Mouse (Mus musculus): ENCODE results near the gene Btbd9. TPM values are rescaled to one million over a fixed set of nuclear protein-coding genes. Genes with fewer than 3 reads are reported as not detected.

The Btbd9 gene
- polyA plus RNA-seq, 1 experiment = 31.2 TPM

- Histone ChIP-seq H3K4me1 (ENCODE audit: control insufficient read depth, insufficient read depth, insufficient read length, low read length) (no peaks in the 10 kb centered on the region), H3K27me3 (ENCODE audit: control insufficient read depth, insufficient read depth, low read length) (no peaks in the 10 kb centered on the region), H3K4me3 (ENCODE audit: low read depth, low read length) (no peak overlapping the region), H3K36me3 (ENCODE audit: control insufficient read depth, insufficient read depth, low read length) (no peaks in the 10 kb centered on the region), H3K27ac (ENCODE audit: insufficient read depth, low read depth, low read length) (no peak overlapping the region)
- WGBS = 83% methylated on average over 6 of the region's 6 CpGs
- TF ChIP-seq CTCF (IDR thresholded peaks at IDR 0.05; ENCODE audit: extremely low read depth, insufficient read length, insufficient replicate concordance, low read depth, low read length) (no peak), POLR2A (IDR thresholded peaks at IDR 0.05; ENCODE audit: low read depth, low read length) (no peak)
Measured at GRCm38 (mm10) chr17:30454155-30454861, 122.0 kb downstream of the Btbd9 start.

DNA sequence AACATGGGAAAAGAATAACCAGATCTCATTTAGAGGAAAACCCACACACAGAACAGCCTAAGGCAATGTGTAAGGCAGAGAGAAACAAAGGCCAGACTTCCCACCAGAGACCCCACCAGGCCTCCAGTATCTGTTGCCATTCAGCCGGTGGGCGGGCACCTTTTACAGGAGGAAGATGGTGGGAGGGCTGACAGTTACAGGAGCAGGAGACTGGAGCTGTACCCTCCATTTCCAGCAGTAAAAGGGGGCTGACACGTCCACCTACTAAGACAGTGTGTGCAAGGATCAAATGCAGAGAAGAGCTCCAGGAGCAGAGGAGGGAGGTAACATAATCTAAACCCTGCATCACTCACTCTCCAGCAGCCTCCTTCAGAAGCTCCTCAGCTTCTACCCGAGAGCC, 123.0 kb downstream of the Btbd9 start:
- no peak overlapping the region for H3K4me3 ChIP-seq (ENCODE audit: low read depth, low read length)
- WGBS = 93% methylated on average over 4 of the region's 4 CpGs

GRCm38 (mm10) chr17:30452363-30452762, 123.9 kb downstream of the Btbd9 start:
- WGBS = 95% methylated on average over 9 of the region's 9 CpGs
- Histone ChIP-seq H3K4me3 (ENCODE audit: low read depth, low read length) (no peak overlapping the region), H3K27ac (ENCODE audit: insufficient read depth, low read depth, low read length) (no peak overlapping the region), H3K27me3 (ENCODE audit: control insufficient read depth, insufficient read depth, low read length) (no peaks in the 10 kb centered on the region), H3K4me1 (ENCODE audit: control insufficient read depth, insufficient read depth, insufficient read length, low read length) (no peaks in the 10 kb centered on the region), H3K36me3 (ENCODE audit: control insufficient read depth, insufficient read depth, low read length) (no peaks in the 10 kb centered on the region)
- TF ChIP-seq POLR2A (IDR thresholded peaks at IDR 0.05; ENCODE audit: low read depth, low read length) (no peak), CTCF (IDR thresholded peaks at IDR 0.05; ENCODE audit: extremely low read depth, insufficient read length, insufficient replicate concordance, low read depth, low read length) (no peak)

More for the DNA sequence above, 123.0 kb downstream of the Btbd9 start:
- no peaks in the 10 kb centered on the region for H3K36me3 ChIP-seq (ENCODE audit: control insufficient read depth, insufficient read depth, low read length)
- H3K27me3 ChIP-seq (ENCODE audit: control insufficient read depth, insufficient read depth, low read length) = no peaks in the 10 kb centered on the region
- TF ChIP-seq CTCF (IDR thresholded peaks at IDR 0.05; ENCODE audit: extremely low read depth, insufficient read length, insufficient replicate concordance, low read depth, low read length) (no peak), POLR2A (IDR thresholded peaks at IDR 0.05; ENCODE audit: low read depth, low read length) (no peak)
- no peaks in the 10 kb centered on the region for H3K4me1 ChIP-seq (ENCODE audit: control insufficient read depth, insufficient read depth, insufficient read length, low read length)
- H3K27ac ChIP-seq (ENCODE audit: insufficient read depth, low read depth, low read length) = no peak overlapping the region

DNA sequence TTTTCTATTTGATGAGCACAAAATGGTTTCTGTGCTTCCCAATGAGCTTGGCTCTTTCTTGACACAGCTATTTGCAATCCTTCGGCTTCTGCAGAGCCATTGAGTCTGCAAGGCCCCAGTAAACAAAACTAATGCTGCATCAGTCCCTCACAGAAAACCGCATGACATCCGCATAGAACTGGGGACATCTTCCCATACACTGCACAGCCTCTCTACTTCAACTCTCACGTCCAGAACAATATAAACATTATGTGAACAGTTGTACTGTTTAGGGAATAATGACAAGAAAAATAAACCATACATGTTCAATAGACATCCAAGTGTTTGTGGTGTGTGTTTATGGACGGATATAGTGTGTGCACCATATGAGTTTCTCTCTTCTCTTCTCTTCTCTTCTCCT, 127.7 kb downstream of the Btbd9 start:
- Histone ChIP-seq H3K27me3 (ENCODE audit: control insufficient read depth, insufficient read depth, low read length) (no peaks in the 10 kb centered on the region), H3K4me3 (ENCODE audit: low read depth, low read length) (no peak overlapping the region), H3K4me1 (ENCODE audit: control insufficient read depth, insufficient read depth, insufficient read length, low read length) (no peaks in the 10 kb centered on the region), H3K27ac (ENCODE audit: insufficient read depth, low read depth, low read length) (no peak overlapping the region), H3K36me3 (ENCODE audit: control insufficient read depth, insufficient read depth, low read length) (no peaks in the 10 kb centered on the region; the same call in 1 of the 2 replicates)
- WGBS = 80% methylated on average over 5 of the region's 5 CpGs
- no peak for TF ChIP-seq POLR2A (IDR thresholded peaks at IDR 0.05; ENCODE audit: low read depth, low read length)
- no peak for TF ChIP-seq CTCF (IDR thresholded peaks at IDR 0.05; ENCODE audit: extremely low read depth, insufficient read length, insufficient replicate concordance, low read depth, low read length)

DNA sequence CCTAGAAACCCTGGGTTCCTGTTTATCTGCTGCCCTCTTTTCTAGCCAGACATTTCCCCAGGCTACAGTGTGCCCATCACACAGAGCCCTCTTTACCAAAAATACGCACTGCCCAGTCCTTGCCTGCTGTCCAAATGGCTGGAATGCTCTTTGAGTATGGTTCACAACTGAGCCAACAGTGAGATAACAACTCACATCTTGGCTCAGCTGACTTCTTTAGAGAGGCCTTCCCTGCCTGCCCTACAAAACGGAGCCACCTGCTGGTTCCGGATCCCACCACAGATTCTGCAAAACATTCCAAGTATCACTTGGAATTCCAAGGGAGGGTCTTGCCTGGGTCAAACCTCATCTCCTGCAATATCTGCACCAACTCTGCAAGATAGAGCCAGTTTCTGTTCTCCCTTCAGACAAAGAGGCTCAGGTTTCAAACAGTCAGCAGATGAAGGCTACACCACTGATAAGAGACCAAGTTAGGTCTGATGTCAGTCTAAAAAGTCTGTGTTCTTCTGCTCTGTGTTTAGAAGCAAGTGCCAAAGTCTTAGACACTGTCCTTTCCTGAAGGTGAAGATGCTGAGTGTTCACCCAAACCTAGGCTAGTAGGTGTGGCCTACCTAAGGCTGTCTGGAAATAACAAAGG, 130.4 kb downstream of the Btbd9 start:
- no peaks in the 10 kb centered on the region for H3K27me3 ChIP-seq (ENCODE audit: control insufficient read depth, insufficient read depth, low read length)

DNA sequence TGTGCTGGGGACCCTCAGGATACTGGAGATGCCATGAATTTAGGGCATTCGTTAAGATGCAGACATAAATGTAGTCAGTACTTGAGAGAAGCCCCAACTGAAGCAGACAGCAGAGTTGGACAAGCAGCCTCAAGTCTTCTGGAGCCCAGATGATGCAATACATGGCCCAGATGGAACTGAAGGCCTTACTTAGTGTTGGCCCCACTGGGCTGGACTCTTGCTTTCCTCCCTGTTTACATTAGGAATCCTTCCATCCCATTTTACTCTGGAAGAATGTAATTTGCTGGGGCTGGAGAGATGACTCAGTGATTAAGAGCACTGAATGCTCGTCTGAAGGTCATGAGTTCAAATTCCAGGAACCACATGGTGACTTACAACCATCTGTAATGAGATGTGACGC, 136.6 kb downstream of the Btbd9 start:
- Histone ChIP-seq H3K4me1 (ENCODE audit: control insufficient read depth, insufficient read depth, insufficient read length, low read length) (peaks cover 4% of the 10 kb centered on the region; the same call in 1 of the 2 replicates), H3K4me3 (ENCODE audit: low read depth, low read length) (no peak overlapping the region), H3K27ac (ENCODE audit: insufficient read depth, low read depth, low read length) (no peak overlapping the region), H3K27me3 (ENCODE audit: control insufficient read depth, insufficient read depth, low read length) (no peaks in the 10 kb centered on the region), H3K36me3 (ENCODE audit: control insufficient read depth, insufficient read depth, low read length) (no peaks in the 10 kb centered on the region; the same call in 1 of the 2 replicates)
- WGBS = 71% methylated on average over 3 of the region's 3 CpGs
- TF ChIP-seq POLR2A (IDR thresholded peaks at IDR 0.05; ENCODE audit: low read depth, low read length) (no peak), CTCF (IDR thresholded peaks at IDR 0.05; ENCODE audit: extremely low read depth, insufficient read length, insufficient replicate concordance, low read depth, low read length) (no peak)

More for the DNA sequence above, 130.4 kb downstream of the Btbd9 start:
- Histone ChIP-seq H3K4me1 (ENCODE audit: control insufficient read depth, insufficient read depth, insufficient read length, low read length) (no peaks in the 10 kb centered on the region), H3K27ac (ENCODE audit: insufficient read depth, low read depth, low read length) (no peak overlapping the region), H3K36me3 (ENCODE audit: control insufficient read depth, insufficient read depth, low read length) (no peaks in the 10 kb centered on the region; the same call in 1 of the 2 replicates), H3K4me3 (ENCODE audit: low read depth, low read length) (no peak overlapping the region)
- TF ChIP-seq POLR2A (IDR thresholded peaks at IDR 0.05; ENCODE audit: low read depth, low read length) (no peak), CTCF (IDR thresholded peaks at IDR 0.05; ENCODE audit: extremely low read depth, insufficient read length, insufficient replicate concordance, low read depth, low read length) (no peak)
- 95% methylated on average over 3 of the region's 3 CpGs for WGBS

- WGBS = 94% methylated on average over 4 of the region's 4 CpGs
- Histone ChIP-seq H3K4me3 (ENCODE audit: low read depth, low read length) (no peak overlapping the region), H3K4me1 (ENCODE audit: control insufficient read depth, insufficient read depth, insufficient read length, low read length) (peaks cover 4% of the 10 kb centered on the region; the same call in 1 of the 2 replicates), H3K27me3 (ENCODE audit: control insufficient read depth, insufficient read depth, low read length) (no peaks in the 10 kb centered on the region), H3K36me3 (ENCODE audit: control insufficient read depth, insufficient read depth, low read length) (no peaks in the 10 kb centered on the region), H3K27ac (ENCODE audit: insufficient read depth, low read depth, low read length) (no peak overlapping the region)
- TF ChIP-seq POLR2A (IDR thresholded peaks at IDR 0.05; ENCODE audit: low read depth, low read length) (no peak), CTCF (IDR thresholded peaks at IDR 0.05; ENCODE audit: extremely low read depth, insufficient read length, insufficient replicate concordance, low read depth, low read length) (no peak)
Measured at GRCm38 (mm10) chr17:30438786-30439185, 137.5 kb downstream of the Btbd9 start.

All from small intestine, adult 2 months (tissue).